Mouse (Mus musculus) naive thymus-derived CD4-positive, alpha-beta T cell, adult 2 months (primary cell): ENCODE measurements around the gene Cd200r1.
A peak's percentile ranks its signal among the peaks of the same experiment; 100 is the strongest.

Experiments
- DNase-seq: peaks from one replicate; pipeline ENCODE4 v3.0.0-alpha.2; 2011; ENCODE audit warnings: low read depth

Gene Cd200r1

DNA sequence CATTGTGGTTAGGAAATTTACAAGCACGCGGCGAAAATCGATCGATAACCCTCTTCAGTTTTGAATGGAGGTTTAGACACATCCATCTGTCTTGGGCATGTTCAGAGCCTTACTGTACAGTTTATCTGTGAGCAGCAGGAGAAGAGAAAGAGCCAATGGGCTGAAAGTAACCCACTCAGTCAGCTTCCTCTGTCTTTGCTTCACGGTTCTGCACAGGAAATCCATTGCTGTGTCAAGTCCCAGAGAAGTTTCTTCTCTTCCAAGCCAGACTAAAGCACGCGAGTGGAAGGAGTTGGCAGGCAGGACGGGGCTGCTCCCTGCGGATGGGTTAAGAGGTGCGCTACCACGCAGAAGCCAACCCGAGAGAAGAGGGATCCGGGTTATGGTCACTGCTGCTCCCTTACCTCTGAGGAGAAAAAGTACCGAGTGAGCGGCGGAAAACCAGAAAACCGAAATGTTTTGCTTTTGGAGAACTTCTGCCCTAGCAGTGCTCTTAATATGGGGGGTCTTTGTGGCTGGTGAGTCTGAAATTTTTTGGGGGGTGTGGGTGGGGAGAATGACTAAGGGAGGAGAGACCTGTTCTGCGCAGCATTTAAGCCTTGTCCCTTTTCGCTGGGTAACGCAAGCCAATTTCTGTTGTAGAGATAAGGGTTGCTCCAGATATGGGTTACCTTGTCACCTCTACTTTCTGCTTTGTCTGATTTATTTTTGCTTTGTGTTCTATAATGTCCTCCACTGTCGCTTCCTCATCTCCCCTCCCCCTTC lies at the start of gene Cd200r1:
TSS of gene Cd200r1 (plus strand) at position 182 of the 765 bp plus-strand sequence.
- peak; percentile 73 for DNase-seq

GRCm38 (mm10) chr16:44716305-44717140 lies 49.0 kb upstream of the Cd200r1 start:
- DNase-seq, result peak; percentile 60

- DNase-seq, result no peak
Observed at GRCm38 (mm10) chr16:44717141-44717634, 48.3 kb upstream of the Cd200r1 start.

DNA sequence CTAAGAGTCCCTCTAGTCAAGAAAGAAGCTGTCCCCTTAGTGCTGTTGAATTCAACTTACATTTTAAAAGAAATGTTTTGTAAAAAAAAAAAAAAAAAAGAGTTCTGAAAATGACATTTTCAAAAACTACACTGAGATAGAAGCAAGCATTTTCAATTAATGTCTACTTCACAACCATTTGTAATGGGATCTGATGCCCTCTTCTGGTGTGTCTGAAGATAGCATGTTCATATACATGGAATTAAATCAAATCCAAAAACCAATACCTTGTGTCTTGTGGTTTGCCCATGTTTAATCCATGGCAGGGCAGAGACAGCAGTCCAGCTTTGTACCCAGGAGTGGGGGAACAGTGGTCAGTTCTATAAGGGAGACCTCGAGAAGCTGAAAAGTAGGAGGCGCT lies 47.7 kb upstream of the Cd200r1 start:
- no peak for DNase-seq

- no peak for DNase-seq
Observed at GRCm38 (mm10) chr16:44719349-44719748, 46.2 kb upstream of the Cd200r1 start.

DNA sequence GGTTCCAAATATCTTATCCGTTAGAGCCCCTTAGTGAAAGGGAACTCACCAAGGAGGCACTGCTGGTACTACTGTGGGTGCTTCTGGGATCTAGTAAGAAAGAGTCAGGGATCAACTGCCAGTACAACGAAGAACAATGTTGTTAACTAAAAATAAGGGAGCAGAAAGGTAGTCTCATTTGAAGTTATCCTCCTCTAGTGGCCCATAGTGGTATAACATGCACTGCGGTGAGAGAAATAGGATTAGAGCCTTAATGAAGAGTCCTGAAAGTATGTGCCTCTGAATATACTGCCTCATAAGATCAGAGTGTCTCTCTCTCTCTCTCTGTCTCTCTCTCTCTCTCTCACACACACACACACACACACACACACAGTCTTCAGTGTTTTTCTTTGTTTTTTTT lies 45.0 kb upstream of the Cd200r1 start:
- DNase-seq, result peak; percentile 51

GRCm38 (mm10) chr16:44722666-44723065 lies 42.9 kb upstream of the Cd200r1 start:
- DNase-seq, result no peak

DNA sequence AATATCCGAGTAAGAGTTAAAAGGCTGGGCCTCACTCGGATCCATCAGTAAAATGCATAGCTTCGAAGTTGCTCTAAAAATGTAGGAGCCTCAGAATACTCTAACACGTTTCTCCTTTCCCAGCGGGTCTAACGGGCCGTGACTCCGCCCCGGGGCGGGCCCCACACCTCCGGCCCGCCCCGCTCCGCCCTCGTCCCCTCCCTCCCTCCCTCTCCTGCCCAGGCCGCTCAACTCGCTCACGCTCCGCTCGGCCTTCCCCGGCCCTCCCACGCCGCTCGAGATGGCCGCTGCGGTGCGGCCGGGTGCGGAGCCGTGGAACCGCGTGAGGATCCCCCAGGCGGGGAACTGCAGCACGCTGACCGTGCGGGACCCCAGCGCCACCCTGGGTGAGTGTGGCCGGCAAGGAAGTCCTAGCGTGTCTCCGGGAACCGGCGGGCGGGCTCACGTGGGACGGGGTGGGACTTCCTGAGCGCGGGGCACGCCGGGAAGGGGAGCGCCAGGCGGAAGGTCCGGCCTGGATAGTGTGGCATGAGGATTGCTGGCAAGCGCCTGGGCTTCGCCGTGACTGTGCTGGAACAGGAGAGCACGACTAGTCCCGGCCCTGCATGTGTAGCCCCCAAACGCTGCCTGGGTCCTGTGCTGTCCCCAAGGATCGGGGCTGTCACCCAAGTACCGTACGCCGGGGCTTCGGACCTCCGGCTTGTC lies 41.3 kb upstream of the Cd200r1 start, which contains the start of gene Nepro:
TSS of gene Nepro (plus strand) at position 219 of the 705 bp plus-strand sequence.
- peak; percentile 89 for DNase-seq

DNA sequence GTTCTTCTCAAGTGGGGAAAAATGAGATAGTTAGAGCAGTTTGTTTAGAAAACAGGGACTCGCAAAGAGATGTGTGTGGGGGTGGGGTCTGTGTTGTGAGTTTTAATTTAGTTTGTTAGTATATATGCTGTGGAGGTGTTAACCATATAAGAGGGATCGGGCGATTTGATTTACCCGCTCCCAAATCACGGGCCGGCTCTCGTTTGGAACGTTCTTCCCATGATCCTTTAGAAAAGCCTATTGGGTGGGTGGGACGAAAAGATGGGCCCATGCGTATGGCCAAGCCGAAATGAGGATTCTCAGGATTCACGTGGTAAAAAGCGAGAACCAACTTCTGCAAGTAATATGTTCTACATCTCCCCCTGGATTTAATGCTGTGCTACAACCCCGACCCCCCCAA lies 40.7 kb upstream of the Cd200r1 start:
- no peak for DNase-seq

DNA sequence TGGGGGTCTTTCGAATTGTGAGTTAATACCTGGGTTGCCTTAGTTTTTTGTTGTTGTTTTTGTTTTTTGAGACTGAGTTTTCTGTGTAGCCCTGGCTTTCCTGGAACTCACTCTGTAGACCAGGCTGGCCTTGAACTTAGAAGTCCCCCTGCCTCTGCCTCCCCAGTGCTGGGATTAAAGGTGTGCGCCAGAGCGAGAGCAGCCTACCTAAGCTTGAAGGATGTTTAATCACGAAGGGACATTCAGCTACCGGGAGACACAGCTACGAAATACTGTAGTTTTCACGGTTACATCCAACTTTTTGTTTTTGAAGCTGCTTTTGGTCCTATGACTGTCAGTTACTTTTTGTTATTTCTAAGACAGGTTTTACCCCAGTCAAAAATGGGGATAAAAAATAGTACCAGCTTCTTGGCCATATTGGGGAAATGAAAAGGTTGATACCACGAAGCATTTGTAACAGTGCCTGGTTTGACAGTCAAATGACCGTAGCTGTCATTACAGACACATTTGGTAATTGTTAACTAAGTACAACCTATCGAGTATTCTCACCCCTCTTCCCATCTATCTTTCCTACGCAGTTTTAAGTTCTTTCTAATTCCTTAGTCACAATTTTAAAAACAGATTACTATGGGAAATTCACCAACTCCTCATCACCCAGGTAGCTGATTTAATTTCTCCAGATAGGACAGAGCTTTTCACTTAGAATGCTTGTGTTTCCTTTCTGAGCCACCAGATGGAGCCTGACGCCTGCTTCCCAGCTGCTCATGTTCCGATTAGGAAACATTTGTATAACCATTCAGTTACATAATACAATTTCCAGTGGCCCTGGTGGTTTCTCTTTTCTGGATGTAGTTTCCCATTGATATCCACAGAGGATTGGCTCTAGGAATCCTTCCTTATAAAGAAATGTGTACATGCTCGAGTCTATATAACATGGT lies 40.0 kb upstream of the Cd200r1 start:
- DNase-seq, result peak; percentile 88

DNA sequence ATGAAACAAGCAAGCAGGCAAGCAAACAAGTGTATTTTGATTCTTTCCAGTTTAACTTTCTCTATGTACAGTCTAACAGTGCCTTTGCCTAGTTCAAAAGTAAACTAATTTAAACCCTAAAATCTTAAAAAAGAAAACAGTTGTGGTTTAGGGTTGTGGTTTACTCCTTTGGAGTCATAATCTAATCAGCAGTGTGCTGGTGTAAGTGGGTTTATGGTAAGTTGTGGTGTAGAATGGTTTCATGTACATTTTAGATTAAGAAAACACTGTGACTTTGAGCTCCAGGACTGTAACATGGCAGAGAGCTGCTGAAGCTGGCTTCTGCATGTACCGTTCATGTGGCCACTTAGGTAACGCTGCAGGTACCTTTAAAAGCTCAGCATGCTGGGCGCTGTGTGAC lies 38.0 kb upstream of the Cd200r1 start:
- DNase-seq, result peak; percentile 41

- DNase-seq, result no peak
Observed at GRCm38 (mm10) chr16:44734059-44734458, 31.5 kb upstream of the Cd200r1 start.

- peak; percentile 78 for DNase-seq
Observed at GRCm38 (mm10) chr16:44735676-44736075, 29.9 kb upstream of the Cd200r1 start.

GRCm38 (mm10) chr16:44736118-44736517 lies 29.4 kb upstream of the Cd200r1 start:
- DNase-seq, result no peak

- no peak for DNase-seq
Observed at GRCm38 (mm10) chr16:44742753-44743152, 22.8 kb upstream of the Cd200r1 start.

- DNase-seq, result no peak
Observed at GRCm38 (mm10) chr16:44745471-44745865, 20.1 kb upstream of the Cd200r1 start.

DNA sequence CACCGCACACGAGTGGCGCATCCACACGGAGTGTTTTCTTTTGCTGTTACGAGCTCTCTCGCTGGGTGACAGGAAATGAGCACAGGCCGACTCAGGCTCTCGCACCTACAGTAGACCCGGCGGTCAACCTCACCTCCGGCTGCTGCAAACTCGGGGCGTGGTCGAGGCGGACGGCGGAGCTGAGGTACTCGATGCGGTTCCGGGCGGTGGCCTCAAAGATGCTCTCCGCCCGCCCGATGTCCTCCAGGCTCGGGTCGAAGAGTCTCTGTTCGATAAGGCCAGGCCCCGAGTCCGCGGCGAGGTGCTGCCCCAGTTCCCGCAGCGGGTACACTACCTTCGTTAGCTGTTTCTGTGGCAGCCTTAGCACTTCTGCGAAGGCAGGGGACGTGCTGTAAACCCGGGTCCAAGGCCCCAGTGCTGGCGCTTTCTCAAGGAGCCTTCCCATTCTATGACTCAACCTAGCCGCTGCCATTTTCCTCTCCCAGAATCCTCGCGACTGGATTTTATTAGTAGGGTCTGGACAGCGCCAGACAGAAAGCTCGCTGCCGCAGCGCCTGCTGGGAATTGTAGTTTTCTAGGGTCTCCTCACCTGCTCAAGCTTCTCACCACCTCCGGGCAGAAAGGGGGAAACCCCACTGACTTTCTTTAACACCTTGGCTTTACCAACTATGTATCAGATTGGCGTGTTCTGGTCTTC lies 19.5 kb upstream of the Cd200r1 start, which contains the start of gene Gtpbp8:
TSS of gene Gtpbp8 (minus strand) at position 498 of the 697 bp plus-strand sequence.
- DNase-seq, result peak; percentile 84

DNA sequence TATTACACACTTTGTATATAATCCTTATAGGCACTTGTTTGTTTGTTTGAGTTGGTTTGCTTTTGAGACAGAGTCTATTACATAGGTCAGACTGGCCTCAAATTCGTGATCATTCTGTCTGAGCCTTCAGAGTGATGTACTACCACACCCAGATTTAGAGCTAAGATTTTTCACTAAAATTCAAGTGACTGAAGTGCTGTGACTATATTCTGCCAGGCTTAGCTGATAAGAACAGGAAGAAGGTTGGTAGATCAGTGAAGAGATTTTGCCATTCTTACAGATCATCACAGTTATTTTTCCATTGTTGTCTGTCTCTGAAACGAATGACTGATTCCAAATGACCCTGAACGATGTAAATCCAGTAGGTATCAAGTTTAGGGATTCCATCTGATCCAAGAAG lies 17.5 kb upstream of the Cd200r1 start:
- no peak for DNase-seq

DNA sequence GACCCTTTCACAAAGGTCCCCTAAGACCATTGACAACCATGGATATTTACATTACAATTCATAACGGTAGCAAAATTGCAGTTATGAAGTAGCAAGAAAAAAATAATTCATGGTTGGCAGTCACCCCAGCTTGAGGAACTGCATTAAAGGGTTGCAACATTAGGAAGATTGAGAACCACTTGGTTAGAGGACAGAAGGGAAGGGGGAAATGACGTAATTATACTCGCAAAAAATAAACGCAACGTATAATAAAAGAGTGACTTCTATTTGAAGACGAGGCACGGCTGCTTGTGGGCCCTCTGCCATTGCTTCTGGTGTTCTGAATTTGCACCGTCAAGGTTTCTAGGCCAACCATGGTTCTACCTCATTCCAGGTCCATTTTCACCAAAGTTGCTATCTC lies 7.8 kb upstream of the Cd200r1 start:
- no peak for DNase-seq

DNA sequence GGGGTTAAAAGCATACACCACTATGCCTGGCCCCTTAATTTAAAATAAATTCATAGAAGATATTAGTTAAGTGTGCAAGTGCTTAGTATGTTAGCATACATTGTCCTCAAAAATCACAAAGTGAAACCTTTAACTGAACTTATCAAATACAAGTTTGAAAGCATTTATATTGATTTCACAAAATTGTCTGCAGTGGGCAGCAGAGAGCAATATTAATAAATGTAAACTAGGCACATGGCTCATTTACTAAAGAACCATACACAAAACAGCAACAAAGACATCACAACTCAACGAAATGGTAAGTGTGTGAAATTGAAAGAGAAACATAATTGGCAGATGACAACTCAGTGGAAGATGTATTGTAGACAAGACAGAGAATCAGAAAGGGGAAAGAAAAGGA lies 3.7 kb upstream of the Cd200r1 start:
- peak; percentile 67 for DNase-seq
